Mouse (Mus musculus) right cerebral cortex, postnatal 4 days (tissue): ENCODE measurements around the gene Gen1.

Experiments
- DNase-seq: peaks from one replicate; pipeline ENCODE4 v3.0.0-alpha.2; 2022

The Gen1 gene

DNA sequence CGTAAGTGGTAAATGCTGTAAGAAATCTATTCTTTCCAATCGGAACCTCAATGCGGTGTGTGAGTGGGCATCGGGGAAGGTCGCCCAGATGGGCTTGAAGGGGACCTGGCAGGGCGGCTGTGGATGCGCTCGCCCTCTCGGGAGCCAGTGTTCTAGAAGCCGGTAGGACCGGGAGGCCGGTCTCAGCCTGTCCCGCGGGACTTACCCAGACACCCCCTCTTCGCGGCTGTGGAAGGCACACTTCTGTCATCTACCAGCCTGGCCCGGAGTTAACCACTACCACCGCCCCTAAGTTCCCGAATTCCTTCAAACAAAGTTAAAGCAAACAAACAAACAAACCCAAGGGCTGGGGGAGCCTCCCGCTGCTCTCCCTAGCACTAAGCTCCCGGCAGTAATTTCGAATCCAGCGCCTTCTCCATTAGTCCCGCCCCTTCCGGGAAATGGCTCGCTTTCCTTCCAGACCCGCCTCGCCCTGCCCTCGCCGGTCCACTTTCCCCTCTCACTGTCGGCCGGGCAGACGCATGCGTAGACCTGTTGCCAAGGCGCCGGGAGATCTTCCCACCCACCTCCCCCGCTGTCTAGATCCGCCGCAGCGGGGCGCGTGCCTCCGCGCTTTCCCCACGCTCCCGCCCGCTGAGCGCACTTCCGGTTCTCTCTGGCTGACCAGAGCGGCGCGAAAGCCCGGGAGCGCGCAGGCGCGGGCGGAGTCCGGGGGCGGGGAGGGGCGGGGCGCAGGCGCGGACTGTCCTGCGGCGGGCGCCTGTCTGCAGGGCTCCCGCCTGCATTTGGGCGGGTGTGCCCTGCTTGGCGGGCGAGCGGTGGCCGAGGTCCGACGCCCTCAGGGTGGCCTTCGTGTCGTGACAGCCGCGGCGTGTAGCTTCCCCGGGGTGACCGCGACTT lies at the start of gene Gen1, which contains the start of gene Smc6:
Gen1 (minus strand) TSS at position 420 of the 900 bp plus-strand sequence.
Smc6 (plus strand) TSS at position 505 of the 900 bp plus-strand sequence.
- DNase-seq: peak; percentile 88

- no peak for DNase-seq
These were observed 48.2 kb upstream of the Gen1 start for GRCm38 (mm10) chr12:11313840-11314239.

DNA sequence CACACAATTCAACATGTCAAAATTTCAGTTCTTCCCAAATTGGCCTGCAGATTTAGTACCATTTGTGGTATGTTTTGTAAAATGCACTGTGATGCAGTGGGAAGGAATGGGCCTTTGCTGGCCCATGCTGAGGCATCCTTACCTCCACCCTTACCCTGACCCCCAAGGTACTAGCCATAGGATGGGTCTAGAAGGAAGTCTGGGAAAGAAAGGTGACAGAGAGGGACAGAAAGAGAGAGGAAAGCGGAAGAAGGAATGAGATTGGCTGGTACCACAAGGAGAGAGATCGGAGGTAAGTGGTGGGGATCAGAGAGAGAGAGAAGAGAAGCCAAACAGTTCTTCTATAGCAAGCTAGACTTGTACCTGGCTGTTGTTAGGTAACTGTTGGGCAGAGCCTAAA lies 45.5 kb upstream of the Gen1 start:
- DNase-seq: no peak

DNA sequence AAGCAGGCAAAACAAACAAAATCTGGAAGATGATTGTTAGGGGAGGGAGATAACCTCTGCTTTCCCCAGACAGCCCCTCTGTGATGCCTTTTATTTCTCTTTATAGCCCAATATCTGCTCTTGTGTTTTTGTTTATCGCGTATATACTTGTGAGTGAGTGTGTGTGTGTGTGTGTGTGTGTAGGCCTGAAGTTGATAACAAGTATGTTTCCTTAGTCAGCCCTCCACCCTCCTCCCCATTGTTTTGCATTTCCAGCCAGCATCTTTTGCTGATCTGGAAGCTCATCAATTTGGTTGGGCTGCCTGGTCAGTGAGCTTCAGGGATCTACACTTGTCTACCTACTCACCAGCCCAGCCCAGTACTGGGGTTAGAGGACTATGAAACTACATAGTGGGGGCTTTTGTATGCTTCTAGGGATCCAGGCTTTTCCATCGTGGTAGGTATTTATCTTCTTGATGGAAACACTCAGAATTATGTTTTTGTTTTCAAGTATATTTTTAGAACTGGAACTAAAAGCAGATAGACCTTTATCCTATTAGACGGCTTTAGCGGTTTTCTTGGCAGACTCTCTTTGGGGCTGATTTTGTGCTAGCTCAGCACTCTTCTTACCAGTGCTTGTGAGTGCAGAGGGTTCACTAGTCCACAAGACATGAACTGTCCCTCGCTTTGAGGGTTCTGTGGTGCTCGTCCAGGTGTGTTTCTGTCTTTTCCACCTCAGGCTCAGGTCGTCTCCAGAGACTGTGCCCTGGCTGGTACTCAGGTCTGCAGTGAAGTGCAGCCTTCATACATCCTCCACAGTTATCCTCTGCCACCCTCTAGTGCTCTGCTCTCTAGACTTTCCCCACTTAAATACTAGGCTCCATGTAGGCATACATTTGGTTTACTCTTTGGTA lies 41.4 kb upstream of the Gen1 start:
- DNase-seq: no peak

- DNase-seq: no peak
These were observed 35.3 kb upstream of the Gen1 start for GRCm38 (mm10) chr12:11300858-11301257.

DNA sequence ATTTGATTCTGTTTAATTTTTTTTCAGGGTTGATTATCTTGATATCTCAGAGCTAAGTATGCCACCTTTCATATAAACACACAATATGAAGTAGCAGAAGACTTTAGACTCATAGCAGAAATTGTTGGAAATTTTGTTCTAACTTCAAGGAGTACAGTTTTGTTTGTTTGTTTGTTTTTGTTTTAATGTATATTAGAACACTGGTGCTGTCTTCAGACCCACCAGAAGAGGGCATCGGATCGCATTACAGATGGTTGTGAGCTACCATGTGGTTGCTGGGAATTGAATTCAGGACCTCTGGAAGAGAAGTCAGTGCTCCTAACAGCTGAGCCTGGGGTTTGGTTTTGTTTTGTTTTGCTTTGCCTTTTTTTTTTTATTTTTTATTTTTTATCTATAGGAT lies 20.8 kb upstream of the Gen1 start:
- no peak for DNase-seq

DNA sequence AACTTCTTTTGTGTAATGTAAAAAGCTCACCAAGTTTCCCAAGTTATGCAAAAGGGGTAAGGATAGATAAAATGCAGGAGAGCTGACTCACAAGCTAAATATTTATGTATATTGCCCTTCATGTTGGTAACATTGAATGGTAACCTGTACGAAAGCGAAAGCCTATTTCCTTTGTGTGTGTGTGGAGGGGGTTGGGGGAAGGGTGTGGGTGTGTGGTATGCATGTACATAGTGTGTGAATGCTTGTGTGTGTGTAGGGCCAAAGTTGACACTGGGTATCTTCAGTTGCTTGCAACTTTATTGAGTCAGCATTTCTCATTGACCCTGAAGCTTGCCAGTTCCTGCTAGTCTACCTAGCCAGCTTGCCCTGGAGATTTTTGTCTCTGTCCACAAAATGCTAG lies 16.0 kb upstream of the Gen1 start:
- no peak for DNase-seq

DNA sequence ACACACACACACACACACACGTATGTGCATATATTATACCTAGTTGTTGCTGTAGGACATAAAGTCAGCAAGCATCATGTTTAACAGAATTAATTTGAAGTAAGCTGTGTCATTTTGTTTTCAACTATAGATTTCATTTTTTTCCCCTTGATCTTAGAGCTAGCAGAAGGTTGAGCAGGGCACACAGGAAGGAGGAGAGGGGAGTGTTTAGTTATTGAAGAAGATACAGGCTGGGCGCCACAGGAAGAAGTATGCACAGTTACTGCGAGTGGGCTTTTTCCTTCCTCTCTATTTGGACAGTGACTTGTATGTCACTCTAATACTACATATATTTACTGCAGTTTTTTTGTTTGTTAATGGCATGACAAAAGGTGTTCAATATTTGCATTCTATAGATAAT lies 14.3 kb upstream of the Gen1 start:
- DNase-seq: no peak

DNA sequence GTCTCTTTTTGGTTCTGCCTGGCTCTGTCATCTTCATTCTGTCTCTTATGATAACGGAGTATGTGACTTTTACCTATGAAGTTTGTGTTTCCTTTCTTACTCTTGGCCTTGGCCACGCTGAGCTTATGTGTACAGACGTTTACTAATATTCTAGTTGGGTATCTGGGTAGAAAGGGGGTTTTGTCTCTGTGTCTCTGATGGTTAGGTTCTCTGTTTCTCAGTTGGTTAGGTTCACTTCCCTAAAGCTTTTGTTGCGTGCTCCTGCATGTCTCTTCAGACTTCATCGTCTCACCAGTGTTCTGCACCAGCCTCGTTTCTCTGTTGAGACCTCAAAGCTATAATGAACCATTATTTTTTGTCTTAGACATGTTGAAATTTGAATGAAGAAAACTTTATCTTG lies 11.6 kb upstream of the Gen1 start:
- DNase-seq: no peak

DNA sequence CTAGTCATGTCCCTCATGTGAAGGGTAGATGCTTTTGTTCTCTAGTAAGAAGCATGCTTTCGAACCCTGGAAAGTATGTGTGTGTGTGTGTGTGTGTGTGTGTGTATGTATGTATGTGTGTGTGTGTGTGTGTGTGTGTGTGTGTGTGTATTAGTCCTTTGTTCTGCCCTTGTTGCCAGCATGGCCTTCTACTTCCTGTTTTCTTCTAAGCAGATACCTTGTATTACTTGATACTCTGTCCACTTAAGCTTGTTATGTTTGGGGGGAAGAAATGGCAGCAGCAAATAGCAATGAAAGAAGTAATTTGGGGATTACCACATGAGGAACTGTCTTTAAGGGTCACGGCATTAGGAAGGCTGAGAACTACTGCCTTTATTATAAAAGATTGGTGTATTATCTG lies 11.0 kb upstream of the Gen1 start:
- no peak for DNase-seq

DNA sequence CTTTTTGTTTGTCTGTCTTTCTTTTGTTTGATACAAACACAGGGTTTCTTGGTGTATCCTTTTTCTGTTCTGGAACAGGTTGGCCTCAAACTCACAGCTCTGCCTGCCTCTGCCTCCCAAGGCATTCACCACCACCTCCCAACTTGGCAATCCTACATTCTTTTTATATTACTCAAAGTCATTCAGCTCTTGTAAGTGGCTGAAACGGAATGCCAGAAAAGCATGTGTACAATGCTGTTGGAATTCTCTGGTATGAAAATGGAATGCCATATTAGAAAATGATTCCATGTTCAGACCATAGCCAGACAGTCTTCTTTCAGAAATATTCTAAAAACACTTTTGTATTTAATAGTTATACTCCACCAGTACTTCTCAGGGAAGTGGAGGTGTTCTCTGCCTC lies 7.6 kb upstream of the Gen1 start:
- DNase-seq: no peak

GRCm38 (mm10) chr12:11272568-11272967 lies 7.0 kb upstream of the Gen1 start:
- DNase-seq: no peak

DNA sequence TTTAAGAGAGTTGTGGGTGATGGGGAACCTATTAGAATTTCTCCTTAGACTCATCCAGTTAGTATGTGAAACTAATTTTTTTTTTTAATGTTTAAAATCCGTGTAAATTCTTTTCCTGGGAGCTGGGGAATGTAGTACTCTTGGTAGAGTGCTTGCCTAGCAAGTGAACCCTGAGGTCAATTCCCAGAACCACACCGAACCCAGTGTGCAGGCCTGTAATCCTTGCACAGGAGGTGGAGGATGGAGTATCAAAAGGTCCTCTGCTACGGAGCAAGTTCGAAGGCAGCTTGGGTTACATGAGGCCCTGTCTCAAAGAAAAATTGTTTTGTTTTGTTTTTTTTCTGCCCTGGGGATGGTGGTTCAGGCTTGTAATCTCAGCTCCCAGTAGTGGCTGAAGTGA lies 1.4 kb upstream of the Gen1 start:
- no peak for DNase-seq

- peak; percentile 47 for DNase-seq
These were observed 833 bp upstream of the Gen1 start for GRCm38 (mm10) chr12:11266282-11266985.

- no peak for DNase-seq
These were observed 706 bp downstream of the Gen1 start for GRCm38 (mm10) chr12:11264895-11265294.

DNA sequence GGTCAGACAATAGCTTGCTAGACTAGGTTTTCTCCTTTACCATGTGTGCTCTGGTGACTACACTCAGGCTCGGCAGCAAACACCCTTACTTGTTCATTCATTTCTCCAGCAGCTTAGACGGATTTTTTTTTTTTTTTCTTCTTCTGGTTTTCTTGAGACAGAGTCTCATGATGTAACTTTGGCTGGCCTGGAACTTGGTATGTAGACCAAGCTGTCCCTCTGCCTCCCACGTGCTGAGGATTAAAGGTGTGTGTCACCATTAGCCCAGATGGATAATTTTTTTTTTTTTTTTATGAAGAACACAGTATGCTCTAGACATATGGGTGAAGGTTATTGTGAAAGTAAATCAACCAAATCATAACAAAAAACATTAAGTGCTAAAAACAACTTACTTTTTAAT lies 15.3 kb downstream of the Gen1 start:
- DNase-seq: no peak

GRCm38 (mm10) chr12:11247460-11247859 lies 18.1 kb downstream of the Gen1 start:
- DNase-seq: no peak

DNA sequence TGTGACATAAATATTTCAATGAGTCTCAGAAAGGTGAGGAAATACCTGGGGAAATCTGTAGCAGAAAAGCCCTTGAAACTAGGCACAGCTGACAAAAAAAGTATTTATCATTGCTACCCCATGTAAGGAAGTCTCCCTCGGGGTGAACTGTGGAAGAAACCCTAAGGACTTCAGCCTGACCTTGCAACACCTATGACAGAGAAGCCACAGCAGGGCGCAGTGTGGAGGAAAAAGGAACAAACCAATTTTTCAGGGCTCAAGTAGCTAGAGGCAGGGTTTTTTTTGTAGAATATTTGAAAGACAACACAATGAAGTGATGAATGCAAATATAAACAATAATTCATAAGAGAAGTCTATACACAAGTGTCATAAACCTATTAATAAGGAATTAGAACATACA lies 29.6 kb downstream of the Gen1 start:
- no peak for DNase-seq

- no peak for DNase-seq
These were observed 35.3 kb downstream of the Gen1 start for GRCm38 (mm10) chr12:11230267-11230666.

GRCm38 (mm10) chr12:11226529-11227268 lies 38.9 kb downstream of the Gen1 start:
- DNase-seq: no peak

DNA sequence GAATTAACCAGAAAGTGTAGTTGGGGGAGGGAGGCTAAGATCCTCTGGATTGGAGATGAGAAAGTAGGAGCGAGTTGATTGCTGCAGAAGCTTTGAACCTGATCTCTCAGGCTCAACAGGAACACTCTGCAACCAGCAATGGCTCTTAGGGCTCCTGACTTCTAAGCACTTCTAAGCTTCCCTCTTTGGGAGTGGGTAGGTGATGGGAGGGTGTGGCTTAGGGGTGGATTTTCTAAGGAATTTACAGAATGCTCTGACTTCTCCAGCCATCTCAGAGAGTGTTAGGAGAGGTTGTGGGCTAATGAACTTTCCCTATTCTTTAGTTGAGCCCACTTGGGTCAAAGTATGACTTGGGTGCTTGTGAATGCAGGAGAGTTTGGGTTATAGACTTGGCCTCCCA lies 39.5 kb downstream of the Gen1 start:
- DNase-seq: no peak

GRCm38 (mm10) chr12:11224722-11225121 lies 40.9 kb downstream of the Gen1 start:
- no peak for DNase-seq
